Mouse (Mus musculus) R1 (cell line): ENCODE data around the gene Rabif.
"Not testable (repeated sequence)": the region's sequence is repeated elsewhere in the genome, so short reads cannot be mapped to it uniquely, and the experiment has no call there.

ENCODE experiments used
- DNase-seq: peaks from one replicate; pipeline ENCODE4 v3.0.0-alpha.2; 2018; ENCODE audit warnings: low read depth, low spot score

The Rabif gene

DNA sequence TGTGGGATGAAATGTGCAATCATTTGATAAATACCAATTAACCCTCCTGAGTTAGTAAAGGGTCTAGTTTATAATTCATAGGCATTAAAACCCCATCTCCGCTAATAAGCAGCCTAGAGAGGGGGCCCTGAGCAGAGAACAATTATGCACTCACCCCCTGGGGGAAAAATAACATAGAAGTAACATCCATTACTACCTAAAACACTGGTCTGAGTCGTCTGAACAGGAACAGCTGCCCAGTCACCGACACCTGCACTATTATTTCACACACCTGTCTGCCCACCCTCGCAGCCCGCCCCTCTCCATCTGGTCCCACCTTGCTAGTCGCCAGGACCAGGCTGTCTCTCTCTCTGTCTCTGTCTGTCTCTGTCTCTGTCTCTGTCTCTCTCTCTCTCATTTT lies 18.1 kb downstream of the Rabif start:
- no peak for DNase-seq

DNA sequence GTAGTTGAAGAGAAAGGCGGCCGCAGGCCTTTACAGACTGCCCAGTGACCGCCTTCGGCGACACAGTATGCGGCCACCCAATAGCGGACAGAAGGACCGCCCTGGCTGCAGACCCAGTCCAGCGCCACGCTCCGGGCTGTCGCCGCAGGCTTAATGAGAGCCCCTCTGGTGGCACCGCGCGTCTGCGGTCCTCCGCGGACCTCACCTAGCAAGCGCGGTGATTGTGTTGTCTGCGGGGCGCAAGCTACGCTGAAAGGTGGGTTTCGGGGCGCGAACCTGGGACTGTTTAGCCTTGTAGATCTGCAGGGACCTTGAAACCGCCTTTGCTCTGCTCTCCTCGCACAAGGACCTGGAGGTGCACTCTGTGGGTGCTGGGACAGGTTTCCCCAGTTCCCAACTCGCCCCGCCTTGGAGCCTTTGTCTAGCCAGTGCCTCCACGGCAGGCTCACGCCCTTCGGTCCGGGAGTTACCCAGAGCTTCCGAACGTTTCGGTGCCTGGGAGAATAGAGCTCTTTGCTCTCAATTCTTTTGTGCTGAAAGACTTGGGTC lies 18.9 kb downstream of the Rabif start:
- DNase-seq, result peak; percentile 78

DNA sequence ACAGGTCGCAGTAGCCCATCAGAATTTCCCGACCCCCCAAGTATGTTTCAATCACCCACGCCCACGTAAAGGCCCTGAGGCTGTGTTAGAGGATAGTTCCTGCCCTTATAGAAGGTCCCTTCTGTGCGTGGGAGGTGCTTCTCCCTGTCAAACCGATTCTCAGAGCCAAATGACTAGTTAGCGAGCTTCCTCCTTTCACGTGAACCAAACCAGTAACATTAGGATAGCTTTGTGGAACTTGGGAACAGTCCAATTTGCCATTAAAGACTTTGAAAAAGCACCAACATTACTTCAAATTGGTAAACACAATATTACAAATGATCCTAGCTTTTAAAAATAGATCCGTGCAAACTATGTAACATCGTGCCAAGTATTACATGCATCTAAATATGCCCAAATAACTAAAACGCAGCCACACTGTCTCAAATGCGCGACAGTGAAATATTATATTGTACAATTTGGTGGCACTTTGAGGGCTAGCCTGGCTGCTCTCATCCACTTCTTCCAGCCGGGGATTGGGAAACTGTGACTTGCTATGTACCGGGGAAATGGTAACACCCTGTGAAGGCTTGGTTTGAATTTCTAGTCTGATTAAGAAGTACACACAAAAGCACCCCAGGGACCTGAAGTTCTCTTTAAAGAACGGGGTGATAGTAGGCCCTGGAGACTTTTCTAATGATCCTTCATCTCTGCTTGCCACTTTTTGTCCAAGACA lies 19.6 kb downstream of the Rabif start:
- DNase-seq, result no peak

DNA sequence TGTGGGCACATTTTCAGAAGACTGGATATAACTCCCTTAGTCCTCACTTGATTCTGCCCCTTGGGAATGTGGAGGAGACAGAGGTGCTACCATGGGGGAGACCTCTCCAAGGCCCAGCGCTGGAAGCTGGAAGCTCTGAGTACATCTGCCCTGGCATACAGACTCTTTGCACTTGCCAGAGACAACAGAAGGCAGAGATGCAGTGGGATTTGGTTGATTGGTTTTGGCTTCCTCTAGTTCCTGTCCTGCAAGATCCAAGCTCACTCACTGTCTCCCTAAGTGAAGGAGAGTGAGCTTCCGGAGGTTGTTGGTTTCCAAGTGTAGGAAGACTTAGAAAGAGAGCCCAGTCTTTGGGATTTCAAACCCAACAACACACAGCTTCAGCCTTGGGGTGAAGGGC lies 21.4 kb downstream of the Rabif start:
- DNase-seq, result no peak

DNA sequence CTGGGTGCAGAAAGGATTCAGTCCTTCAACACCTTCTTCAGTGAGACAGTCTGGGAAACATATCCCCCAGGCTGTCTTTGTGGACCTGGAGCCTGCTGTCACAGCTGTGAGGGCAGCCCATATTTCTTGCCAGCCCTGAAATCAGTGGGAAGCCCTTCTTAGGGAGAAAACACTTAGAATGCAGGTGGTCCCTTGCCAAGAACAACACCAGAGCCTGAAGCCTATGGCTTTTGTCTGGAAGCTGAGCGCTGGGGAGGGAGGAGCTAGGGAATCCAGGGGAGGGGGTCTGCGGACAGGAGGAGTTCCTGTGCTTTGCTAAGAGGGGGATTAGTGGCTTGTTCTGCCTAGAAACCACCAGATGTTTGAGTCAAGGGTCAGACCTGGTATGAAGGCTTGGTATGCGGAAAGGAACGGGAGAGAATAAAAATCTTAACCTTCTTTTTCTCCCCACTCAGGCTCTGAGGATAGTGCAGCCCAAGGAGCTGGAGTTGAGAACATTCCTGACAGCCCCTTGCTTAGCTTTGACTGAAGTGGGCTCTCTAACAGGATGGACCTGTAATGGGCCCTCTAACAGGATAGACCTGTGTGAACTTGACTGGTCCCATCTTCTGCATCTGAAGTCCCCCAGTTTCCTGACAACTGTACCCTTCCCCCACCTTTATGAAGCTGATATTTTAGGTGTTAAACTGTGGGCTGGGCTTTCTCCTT lies 22.2 kb downstream of the Rabif start:
- DNase-seq, result peak; percentile 30

DNA sequence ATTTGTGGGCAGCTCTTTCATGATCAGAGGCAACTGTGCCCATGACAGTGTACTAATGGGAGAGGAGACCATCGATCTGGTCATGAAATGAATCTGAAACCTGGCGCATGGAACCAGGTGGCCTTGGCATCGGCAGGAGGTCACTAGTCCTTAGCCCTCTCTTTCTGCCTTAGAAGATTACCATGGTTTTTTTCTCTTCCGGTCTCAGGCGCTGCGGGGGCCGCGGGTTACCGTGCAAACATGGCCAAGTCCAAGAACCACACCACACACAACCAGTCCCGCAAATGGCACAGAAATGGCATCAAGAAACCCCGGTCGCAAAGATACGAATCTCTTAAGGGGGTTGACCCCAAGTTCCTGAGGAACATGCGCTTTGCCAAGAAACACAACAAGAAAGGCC lies 23.4 kb downstream of the Rabif start:
- DNase-seq, result not testable (repeated sequence)

DNA sequence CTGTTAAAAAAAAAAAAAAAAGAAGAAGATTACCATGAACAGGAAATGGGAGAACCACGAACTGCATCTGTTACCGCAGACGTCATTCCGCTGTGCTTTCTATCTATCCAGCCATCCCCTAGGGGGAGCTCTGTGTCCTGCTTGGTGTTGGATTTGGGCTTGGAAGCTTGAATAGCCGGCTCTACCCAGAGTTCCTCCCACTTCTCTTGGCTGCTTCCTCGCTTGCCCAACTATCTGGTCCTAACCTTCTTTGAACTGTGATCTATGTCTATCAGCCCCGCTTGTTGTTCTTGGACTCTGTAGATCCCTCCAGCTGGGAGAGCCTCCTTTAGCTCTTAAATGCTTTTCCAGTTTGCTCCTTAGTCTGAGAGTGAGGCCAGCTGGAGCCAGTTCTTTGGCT lies 24.2 kb downstream of the Rabif start:
- DNase-seq, result peak; percentile 96

DNA sequence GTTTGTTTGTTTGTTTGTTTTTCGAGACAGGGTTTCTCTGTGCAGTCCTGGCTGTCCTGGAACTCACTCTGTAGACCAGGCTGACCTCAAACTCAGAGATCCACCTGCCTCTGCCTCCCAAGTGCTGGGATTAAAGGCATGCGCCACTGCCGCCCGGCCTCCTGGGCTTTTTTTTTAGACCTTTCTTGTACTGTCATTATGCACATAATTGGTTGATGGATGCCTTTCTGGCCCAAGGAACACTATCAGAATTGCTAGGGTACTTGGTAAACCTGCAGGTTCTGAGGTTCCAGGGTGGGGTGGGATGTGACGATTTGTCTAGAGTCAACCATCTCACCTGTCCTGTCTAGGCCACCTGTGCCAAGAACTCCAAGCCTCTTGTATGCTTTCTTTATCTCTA lies 24.8 kb downstream of the Rabif start:
- not testable (repeated sequence) for DNase-seq

DNA sequence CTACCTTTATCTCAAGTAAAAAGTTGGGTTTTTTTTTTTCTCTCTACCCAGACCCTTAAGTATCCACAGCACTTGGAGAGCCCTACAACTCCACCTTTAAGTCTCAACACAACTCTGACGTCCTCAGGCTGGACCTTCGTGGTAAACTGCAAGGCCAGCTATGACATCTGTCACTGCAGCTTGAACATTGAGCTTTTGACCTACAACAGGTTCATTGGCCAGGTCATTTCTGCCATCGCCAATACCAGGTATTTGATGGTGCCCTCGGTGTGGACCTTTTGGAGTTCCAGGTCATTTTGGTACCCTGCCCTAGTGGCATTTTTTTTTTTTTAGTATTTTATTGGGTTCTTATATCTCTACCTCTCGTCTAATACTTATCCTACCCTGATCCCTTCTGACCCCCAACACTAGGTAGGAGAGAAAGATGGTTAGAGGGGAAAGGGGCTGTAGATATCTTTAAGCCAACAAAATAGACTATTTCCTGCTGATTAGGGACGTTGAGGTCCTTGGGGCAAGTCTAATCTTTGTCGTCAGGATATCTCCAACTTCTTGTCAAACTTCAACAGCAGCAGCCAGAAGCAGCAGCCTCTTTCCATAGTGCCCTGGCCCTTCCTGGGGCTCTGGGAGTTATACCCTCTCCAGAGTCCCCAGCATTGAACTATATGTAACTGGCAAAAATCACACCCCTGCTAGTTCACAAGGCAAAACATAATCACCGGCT lies 25.7 kb downstream of the Rabif start:
- no peak for DNase-seq

DNA sequence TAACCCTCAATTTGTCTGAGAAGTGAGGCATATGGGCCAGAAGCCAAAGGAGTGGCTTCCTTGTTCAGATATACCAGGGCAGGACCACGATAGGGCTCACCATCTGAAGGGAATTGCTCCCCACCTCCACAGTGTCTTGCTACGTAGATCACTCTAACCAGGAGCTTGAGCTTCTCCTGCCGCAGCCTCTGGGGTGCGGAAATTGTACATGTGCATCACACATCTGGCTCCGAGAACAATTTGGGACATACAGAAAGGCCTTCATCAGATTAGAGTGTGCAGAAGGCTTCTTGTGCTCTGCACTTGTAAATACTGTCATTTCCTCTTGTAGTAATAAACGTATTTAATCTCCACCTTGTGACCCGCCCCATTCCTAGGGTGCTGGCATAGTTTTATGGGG lies 26.7 kb downstream of the Rabif start:
- no peak for DNase-seq

DNA sequence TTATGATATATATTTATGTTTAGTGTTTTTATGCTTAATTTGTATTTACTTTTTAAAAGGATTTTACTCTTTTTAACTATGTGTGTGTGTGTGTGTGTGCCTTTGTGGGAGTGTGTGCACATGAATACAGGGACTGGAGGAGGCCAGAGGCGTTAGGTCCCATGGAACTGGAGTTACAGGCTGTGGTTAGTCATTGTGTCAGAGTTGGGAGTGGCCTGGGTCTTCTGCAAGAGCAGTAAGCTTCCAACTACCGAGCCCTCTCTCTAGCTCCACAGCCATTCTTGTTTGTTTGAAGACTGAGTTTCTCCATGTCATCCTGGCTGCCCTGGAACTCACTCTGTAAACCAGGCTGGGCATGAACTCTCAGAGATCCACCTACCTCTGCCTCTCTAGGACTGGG lies 27.9 kb downstream of the Rabif start:
- DNase-seq, result no peak

DNA sequence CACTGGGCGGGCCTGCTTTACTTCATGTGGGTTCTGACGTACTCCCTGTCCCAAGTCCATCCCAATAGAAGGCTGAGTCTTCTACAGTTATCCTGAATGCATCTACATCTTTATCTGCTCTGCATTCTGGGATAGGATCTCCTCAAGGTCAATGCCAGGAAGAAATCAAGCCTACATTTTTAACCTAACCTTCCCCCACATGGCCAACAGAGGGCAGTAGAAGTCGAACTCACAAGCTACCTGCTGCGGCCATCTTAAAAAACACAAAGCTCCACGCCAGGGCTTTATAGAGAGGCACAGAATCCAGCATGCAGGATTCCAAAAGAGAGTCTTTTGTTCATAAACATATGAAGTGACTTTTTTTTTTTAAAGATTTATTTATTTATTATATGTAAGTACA lies 30.0 kb downstream of the Rabif start:
- DNase-seq, result peak; percentile 90

DNA sequence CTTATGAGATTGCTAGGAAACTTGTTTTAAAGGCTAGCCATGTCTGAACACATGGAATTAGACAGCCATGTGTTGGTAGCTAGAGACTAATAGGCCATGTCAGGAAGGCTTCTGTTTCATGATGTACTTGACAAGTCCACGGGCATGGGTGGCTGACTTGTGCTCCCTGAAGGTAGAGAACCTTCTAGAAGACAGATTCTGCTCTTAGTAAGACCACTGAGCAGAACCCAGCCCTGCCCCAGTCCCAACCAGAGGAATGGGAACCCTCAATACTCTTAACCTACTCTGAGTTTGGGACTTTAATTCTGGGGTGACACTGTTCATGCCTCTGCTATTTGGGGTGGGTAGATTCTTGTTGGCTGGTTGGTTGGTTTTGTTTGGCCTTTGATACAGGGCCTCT lies 30.6 kb downstream of the Rabif start:
- no peak for DNase-seq

DNA sequence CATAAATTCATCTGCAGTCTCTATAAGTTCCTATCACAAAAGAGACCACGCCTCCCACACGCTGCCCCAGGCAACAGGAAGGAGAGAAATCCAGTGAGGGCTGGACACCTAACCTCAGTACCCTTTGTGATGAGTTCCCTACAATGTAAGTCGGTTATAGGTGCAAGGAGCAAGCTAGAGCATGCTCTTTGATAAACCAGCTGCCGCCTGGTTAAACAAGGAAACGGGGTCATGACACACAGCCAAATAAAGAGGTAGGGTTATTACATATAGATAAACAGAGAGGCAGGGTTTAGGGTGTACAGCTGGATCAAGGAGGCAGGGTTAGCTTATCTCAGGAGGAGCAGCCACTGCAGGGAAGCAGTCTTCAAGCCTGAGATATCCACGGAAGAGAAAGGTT lies 32.3 kb downstream of the Rabif start:
- DNase-seq, result no peak

DNA sequence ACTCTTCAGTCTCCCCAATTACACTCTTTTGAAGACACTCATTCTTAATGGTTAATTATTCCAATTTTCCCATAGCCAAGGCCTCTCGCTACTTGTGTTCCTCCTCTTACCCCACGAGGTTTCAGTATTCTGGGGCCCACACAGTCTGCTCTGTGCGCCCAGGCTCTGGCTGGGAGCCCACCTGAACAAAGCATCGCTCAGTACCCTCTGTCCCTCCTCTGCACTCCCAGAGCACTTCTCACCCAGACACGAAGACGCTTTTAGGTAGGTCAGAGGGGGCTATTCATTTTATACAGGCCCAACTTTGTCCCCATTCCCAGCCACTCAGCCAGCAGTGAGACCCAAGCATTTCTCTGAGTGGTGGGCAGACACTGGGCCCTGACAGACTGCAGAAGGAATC lies 36.2 kb downstream of the Rabif start:
- DNase-seq, result no peak

DNA sequence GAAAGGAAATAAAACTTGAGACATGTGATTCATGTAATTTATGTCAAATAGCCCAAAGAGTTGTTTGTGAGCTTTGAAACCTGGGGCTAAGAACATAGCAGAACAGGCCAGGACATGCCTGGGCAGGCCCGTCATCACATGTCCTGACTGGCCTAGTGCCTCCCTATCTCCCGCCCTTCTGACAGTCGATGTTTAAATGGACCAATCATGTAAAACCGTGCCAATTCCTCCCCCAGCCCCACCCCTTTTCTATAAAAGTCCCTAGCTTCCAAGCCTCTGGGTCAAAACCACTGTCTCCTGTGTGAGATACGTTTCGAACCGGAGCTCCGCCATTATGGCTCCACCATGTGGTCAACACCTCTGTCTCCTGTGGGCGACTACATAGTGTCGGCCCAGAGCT lies 39.3 kb downstream of the Rabif start:
- DNase-seq, result peak; percentile 67

DNA sequence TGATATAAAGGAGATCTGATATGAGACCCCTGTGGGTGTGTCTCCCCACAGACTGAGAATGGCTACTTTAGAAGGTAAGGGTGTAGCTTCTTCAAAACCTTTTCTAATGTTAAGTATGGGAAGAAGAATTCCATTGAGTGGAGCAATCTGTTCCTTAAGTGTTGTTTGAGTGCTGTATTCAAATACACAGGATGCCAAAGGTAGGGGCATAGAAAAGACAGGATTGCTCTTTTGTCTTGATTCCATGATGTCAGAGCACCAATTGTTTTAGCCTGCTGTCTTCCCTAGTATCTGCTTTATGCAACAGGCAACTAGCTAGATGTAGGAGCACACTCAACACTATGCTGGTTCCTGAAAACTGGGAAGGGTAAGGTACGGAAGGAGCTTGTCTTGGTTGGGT lies 40.6 kb downstream of the Rabif start:
- peak; percentile 98 for DNase-seq

DNA sequence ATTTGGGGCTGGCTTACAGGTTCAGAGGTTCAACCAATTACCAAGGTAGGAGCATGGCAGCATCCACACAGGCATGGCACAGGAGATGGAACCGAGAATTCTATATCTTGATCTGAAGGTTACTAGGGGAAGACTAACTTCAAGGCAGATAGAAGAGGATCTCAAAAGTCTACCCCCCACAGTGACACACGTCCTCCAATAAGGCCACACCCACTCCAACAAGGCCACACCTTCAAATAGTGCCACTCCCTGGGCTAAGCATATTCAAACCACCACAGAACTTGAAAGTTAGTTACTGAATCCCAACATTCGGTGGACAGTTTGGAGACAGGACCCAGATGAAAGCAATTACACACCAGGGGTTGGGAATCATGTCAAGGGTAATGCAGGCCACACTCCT lies 41.1 kb downstream of the Rabif start:
- DNase-seq, result peak; percentile 88

DNA sequence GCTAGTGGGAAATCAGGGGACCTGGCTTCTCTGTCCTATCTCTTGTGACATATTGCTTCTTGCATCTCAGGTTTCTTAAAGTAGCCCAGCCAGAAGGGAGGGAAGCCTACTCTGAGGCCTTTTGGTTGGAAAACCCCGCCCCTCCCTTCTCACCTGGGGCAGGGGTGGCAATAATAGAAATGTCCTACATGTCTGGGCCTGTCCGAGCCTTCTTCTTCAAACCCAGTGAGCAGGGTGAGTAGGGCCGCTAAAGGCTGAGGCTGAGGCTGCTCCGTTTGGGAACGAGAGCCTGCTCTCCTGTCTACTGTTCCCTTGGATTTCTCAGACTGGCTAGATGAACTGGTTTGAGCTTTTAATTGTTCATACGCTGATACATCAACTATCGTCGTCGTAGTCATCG lies 46.2 kb downstream of the Rabif start:
- no peak for DNase-seq

DNA sequence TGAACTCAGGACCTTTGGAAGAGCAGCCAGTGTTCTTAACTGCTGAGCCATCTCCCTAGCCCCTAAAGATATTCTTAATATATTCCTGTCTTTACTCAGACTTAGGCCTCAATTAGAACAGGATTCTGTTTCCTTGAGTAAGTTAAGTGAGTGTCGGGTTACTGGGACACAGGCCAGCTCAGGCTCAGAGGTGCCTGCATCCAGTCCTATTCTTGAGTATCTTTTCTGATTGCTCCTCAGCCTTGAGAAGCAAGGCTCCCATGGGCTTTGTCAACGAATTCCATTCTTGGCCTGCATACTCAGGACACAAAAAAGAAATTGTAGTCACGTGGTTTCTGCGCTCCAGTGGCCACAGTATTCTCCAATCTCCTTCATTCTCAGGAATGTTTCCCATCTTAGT lies 53.8 kb downstream of the Rabif start:
- DNase-seq, result no peak

DNA sequence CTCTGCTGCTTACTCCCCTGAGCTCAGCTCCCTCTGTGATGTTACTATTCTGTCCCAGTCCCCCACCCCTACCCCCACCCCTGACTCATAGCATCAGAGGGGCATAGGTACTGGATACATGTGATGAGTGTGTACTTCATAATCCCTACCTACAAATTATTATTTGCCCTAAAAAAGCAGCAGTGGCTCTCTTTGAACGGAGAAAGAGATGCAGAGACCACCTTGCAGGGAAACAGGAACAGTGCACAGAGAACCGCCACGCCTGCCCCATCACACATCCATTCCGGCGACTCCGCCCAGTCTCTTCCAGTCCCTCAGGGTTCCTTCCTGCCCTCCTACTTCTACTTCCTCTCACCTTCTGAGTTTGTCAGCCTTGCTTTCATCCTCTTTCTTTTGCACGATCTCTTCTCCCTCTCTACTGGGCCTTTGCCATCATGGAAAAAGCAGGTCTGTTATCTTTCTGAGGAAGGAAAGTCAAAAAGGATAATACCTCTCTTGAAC lies 55.2 kb downstream of the Rabif start, which contains the start of gene Mgat4e:
TSS of gene Mgat4e (minus strand) at position 51 of the 501 bp plus-strand sequence.
- DNase-seq, result peak; percentile 45

DNA sequence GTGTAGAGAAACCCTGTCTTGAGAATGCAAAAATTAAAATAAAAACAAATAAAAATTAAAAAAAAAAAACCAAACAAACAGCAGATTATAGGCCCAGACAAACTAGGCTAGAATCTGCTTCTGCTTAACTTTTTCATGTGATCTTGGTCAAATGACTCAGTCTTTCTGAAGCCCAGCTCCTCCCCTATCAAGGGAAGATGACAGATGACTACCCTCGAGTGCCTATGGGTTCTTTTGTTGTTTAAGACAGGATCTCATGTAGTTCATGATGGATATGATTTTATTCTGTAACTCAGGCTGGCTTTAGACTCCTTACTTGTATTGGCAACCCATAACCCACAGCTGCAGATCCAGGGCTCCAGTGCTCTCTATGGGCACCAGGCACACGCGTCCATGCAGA lies 57.4 kb downstream of the Rabif start:
- DNase-seq, result no peak
